Mouse (Mus musculus) cerebellum, adult 11-12 months (tissue): ENCODE results near the gene Supt5.
"Not testable (repeated sequence)": the region's sequence is repeated elsewhere in the genome, so short reads cannot be mapped to it uniquely, and the experiment has no call there.

ENCODE experiments used
- DNase-seq: peaks from one replicate; pipeline ENCODE4 v3.0.0; 2022

Gene Supt5

DNA sequence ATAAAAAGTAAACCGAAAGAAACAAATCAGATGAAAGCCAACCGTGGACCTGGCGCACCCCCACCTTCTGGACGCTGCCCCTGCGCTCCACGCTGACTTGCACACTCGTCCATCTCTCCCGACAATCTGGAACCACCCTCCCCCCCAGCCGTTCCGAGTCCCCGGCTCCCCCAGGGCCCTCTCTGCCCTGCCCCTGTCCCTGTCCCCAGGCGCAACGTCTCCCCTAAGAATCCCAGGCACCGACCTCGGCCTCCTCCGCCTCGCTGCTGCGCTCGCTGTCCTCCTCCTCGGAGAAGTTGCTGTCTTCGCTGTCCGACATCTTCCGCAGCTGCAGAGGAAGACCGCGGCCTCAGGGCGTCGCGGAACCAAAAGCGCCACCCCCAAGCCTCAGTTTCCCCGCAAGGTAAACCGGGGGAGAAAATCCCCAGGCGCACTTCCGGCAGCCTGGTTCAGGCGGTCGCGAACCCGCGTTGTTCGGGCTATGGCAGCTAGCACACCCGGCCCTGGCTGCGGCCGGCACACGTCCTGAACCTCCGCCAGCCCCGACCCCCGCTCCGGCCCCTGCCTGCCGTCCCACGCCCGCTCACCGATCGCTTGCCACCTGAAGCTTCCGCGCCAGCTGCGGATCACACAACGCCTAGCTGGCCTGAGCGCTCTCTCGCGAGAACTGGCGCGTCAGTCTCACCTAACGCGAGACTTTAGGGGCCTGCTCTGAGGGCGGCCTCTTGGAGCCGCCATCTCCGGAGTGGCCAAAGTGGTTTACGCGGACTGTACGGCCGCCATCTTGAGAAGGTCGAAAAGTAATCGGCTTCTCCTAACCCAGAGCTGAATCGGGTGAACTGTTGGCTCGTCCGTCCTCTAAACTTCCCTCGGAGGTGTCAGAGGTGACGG, at the start of gene Supt5:
Gene Supt5, minus strand, starts transcription at position 639 of the 891 bp plus-strand sequence.
- peak; percentile 97 for DNase-seq

GRCm38 (mm10) chr7:28387384-28387783, 48.8 kb upstream of the Supt5 start:
- DNase-seq = not testable (repeated sequence)

GRCm38 (mm10) chr7:28386877-28387276, 48.3 kb upstream of the Supt5 start:
- DNase-seq = not testable (repeated sequence)

DNA sequence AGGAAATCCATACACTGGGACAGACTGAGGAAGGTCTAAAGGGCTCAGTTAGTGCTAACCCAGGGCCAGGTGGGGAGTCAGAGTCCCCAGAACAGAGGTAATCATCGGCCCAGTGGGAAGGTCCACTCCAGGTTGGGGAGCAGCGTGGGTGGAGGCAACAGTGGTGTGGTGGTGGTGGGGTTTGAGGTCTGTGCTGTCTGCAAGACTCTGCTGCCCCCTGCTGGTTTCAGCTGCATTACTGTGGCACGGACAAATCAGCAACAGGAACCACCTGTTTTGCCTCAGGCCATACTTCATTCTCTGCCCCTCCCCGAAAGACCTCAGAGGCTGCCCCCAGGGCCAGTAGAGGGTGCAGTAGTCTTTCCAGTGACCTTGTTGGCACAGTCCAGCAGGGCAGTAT, 47.9 kb upstream of the Supt5 start:
- DNase-seq = peak; percentile 56

DNA sequence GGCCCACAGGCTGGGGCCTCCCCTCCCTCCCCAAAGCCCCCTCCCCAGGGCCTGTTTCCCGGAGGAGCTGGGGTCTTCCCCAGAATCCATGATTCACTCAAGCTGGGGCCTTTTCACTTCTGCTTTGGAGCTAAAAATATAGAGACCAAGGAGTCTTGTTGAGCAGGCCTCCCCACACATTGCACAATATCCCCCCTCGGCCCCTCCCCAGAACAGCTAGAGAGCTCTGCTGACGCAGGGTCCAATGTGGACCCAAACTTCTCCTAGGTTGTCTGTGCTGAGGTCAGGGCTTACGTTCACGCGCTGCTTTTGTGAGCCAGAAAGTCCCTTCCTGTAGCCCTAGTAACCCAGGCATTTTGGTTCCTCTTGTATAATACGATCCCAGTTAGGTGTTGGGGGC, 47.5 kb upstream of the Supt5 start:
- no peak for DNase-seq

GRCm38 (mm10) chr7:28385196-28385595, 46.6 kb upstream of the Supt5 start:
- DNase-seq = no peak

- DNase-seq = no peak
Observed at GRCm38 (mm10) chr7:28384162-28384561, 45.6 kb upstream of the Supt5 start.

DNA sequence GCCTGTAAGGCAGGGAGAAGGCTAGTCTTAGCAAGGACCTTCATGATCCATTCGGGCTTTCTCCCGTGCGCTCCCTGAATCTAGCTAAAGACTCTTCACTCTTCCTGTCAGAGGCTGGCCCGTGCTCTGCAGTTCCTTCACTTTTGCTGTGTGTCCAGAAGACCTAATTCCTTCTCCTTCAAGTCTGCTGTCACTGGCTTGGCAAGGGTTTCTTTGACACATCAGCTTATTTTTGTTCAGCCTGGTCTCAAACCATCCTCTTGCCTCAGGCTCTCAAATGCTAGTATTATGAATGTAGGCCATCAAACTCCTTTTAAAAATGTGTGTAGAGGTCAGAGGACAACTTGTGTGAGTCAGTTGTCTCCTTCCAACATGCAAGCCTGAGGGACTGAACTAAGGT, 45.1 kb upstream of the Supt5 start:
- DNase-seq = no peak

- DNase-seq = no peak
Observed at GRCm38 (mm10) chr7:28382981-28383396, 44.4 kb upstream of the Supt5 start.

DNA sequence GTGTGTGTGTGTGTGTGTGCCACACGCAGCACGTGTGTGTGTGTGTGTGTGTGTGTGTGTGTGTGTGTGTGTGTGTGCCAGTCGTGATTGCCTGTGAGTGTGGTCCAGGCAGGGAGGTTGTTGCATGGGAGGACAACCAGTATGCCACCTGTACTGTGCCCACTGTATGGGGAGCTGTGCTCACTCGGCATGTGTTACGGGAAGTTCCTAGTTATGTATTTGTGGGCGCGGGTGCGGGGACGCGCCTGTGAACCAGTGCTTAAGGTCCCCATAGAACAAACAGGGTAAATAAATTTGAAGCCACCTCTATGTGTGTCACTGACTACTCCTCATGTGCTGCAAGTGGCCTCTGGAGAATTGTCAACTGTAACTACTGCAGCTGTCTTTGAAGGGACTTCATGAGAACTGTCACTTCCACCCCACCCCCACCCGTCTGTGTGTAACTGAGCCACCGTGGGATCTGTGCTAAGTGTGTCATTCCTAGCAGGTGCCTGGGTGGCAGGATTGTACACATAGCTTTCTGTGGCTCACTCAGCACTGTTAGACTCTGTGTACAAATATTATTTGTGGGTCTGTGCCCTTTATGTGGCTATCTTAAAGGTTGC, 43.9 kb upstream of the Supt5 start:
- no peak for DNase-seq

- no peak for DNase-seq
Observed at GRCm38 (mm10) chr7:28381938-28382337, 43.4 kb upstream of the Supt5 start.

DNA sequence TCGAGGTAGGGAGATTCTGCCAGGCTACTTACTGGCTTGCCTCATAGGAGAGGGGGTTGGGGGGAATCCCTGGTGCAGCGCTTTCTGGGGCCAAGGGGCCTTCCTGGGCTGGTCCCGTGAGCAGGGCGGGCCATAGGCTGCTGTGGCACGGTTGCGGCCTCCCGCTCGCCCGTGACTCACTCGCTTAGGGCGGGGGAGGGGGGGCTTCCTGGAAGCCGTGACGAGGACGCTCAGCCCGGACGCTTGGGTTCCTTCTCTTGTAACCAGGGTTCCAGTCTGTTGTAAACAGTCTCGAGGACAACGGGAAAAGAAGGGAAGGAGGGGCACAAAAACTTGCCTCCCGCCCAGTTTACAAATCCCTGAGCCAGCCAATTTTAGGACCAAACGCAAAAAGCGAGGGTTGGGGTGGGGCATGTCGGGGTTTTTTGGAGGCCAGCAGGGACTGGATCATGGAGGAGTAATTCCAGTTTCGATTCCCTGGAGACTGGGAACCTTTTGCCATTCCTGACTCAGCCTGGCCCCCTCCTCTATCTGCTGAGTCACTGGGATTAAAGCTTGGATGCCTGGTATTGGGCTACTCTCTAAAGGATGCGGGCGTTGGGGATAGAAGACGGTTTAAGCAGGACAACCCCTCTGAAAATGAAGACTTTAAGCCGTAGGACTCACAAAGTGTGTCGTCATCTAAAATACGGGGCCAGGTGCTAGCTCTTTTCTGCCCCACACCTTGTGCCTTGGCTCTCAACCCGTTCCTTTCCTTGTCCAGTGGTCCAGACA, 42.7 kb upstream of the Supt5 start:
- DNase-seq = no peak

- DNase-seq = no peak
Observed at GRCm38 (mm10) chr7:28380237-28381016, 41.9 kb upstream of the Supt5 start, which contains the start of gene Zfp36. Gene Zfp36 (minus strand): TSS chr7:28380253.

GRCm38 (mm10) chr7:28378769-28379651, 40.5 kb upstream of the Supt5 start:
- DNase-seq = peak; percentile 69

GRCm38 (mm10) chr7:28378066-28378690, 39.6 kb upstream of the Supt5 start:
- DNase-seq = peak; percentile 52

DNA sequence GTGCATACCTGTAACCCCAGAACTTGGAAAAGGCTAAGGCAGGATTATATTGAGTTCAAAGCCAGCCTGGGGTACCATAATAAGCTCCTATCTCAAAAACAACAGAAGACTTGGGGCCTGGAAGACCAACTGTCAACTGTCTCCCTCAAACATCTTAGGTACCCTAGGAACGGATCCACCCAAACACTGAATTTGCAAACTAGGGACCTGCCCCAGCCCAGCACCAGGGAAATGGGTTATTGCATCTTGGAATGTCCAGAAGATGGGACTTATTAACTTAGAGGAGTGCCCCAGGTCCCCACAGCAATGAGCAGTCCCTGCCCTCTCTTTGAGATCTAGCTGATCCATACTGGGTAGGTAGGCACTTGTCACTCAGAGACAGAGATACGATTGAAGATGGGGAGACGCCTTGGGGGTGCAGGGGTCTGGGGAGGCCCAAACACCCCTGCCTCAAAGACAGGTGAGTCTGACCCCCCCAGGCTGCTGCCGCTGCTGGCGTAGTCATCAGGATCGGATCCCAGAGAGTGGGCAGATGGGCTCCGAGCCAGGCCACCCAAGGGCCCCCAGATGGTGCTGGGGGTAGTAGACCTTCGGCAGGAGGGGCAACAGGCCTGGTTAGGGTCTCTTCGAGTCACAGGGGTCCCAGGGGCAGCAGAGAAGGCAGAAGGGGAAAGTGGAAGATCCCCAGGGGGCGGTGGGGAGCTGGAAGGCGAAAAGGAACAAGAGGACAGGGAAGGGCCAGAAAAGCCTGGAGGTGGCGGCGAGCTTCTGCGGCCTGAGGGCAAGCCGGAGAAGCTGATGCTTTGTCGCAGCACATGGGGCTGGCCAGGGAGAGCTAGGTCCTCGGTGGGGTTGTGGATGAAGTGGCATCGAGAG, 38.9 kb upstream of the Supt5 start:
- DNase-seq = peak; percentile 46

GRCm38 (mm10) chr7:28376011-28376771, 37.6 kb upstream of the Supt5 start:
- no peak for DNase-seq

DNA sequence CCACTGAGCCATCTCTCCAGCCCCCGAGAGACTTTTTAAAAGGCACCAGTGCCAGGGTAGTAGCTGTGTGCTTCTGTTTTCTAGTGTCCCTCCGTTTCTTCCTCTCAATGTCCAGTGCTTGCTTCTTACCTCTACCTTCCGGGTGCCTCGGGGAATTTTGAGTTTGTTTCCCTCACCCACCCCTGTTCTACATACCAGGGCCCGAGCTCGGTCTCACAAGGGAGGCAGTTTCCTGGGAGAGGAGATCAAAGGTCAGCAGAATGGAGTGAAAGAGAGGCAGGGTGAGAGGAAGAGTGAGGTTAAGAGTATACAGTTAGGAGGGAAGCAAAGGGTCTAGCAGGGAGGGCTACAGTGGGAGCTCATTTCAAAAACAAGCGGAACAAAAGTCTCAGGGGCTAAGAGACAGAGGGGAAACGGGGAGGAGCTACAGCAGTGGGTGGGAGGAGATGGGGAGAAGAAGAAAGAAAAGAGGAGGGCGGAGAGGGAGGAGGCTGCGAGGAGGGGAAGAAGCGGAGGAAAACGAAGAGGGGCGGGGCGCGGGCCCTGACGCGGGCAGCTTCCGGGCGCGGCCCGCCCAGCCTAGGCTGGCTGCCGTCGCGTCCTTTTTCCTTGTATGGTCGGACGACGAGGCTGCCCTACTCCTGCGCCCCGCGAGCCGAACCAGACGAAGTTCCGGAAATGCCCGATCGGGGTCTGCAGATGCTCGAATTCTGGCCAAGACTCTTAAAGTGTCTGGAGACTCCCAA, 36.8 kb upstream of the Supt5 start:
- peak; percentile 60 for DNase-seq
